Mouse (Mus musculus): ENCODE results near the gene Adamtsl3. TPM values are rescaled to one million over a fixed set of nuclear protein-coding genes. Genes with fewer than 3 reads are reported as not detected.

Gene Adamtsl3
- polyA plus RNA-seq, 1 experiment from 2014 or later = 0.63 TPM

- no peaks in the 10 kb centered on the region for H3K27me3 ChIP-seq (replicated peaks)
- 62% methylated on average over 4 of the region's 4 CpGs for WGBS
- H3K4me3 ChIP-seq (replicated peaks) = no peak overlapping the region
- no peaks in the 10 kb centered on the region for H3K4me1 ChIP-seq (replicated peaks)
- no peak overlapping the region for H3K9ac ChIP-seq
- H3K27ac ChIP-seq = no peak overlapping the region
- no peak for ATAC-seq
- no peak overlapping the region for H3K4me2 ChIP-seq (replicated peaks)
- no peaks in the 10 kb centered on the region for H3K9me3 ChIP-seq
- no peaks in the 10 kb centered on the region for H3K36me3 ChIP-seq
Measured at GRCm38 (mm10) chr7:82429447-82429846, 94.0 kb downstream of the Adamtsl3 start.

GRCm38 (mm10) chr7:82431572-82431971 lies 96.1 kb downstream of the Adamtsl3 start:
- Histone ChIP-seq H3K9me3 (no peaks in the 10 kb centered on the region), H3K9ac (no peak overlapping the region), H3K4me3 (replicated peaks) (no peak overlapping the region), H3K27me3 (replicated peaks) (no peaks in the 10 kb centered on the region), H3K4me2 (replicated peaks) (no peak overlapping the region), H3K36me3 (no peaks in the 10 kb centered on the region), H3K27ac (no peak overlapping the region), H3K4me1 (replicated peaks) (no peaks in the 10 kb centered on the region)
- no peak for ATAC-seq
- WGBS = 18% methylated on average over 2 of the region's 2 CpGs

GRCm38 (mm10) chr7:82433226-82433625 lies 97.7 kb downstream of the Adamtsl3 start:
- no peaks in the 10 kb centered on the region for H3K36me3 ChIP-seq
- no peaks in the 10 kb centered on the region for H3K4me1 ChIP-seq (replicated peaks)
- no peaks in the 10 kb centered on the region for H3K9me3 ChIP-seq
- no peak for ATAC-seq
- no peak overlapping the region for H3K27ac ChIP-seq
- H3K27me3 ChIP-seq (replicated peaks) = no peaks in the 10 kb centered on the region
- H3K4me3 ChIP-seq (replicated peaks) = no peak overlapping the region
- no peak overlapping the region for H3K4me2 ChIP-seq (replicated peaks)
- WGBS = 72% methylated on average over 2 of the region's 2 CpGs
- H3K9ac ChIP-seq = no peak overlapping the region

- no peak overlapping the region for H3K4me2 ChIP-seq (replicated peaks)
- 52% methylated on average over 2 of the region's 2 CpGs for WGBS
Measured at GRCm38 (mm10) chr7:82458376-82458775, 122.9 kb downstream of the Adamtsl3 start.

GRCm38 (mm10) chr7:82462921-82463523 lies 127.5 kb downstream of the Adamtsl3 start:
- no peak overlapping the region for H3K27ac ChIP-seq
- no peak overlapping the region for H3K4me2 ChIP-seq (replicated peaks)
- no peak overlapping the region for H3K4me3 ChIP-seq (replicated peaks)
- no peaks in the 10 kb centered on the region for H3K4me1 ChIP-seq (replicated peaks)
- 86% methylated on average over 10 of the region's 10 CpGs for WGBS
- ATAC-seq = no peak
- no peaks in the 10 kb centered on the region for H3K27me3 ChIP-seq (replicated peaks)
- no peaks in the 10 kb centered on the region for H3K36me3 ChIP-seq
- no peak overlapping the region for H3K9ac ChIP-seq
- H3K9me3 ChIP-seq = no peaks in the 10 kb centered on the region

More at GRCm38 (mm10) chr7:82458376-82458775, 122.9 kb downstream of the Adamtsl3 start:
- H3K27me3 ChIP-seq (replicated peaks) = no peaks in the 10 kb centered on the region
- no peaks in the 10 kb centered on the region for H3K36me3 ChIP-seq
- no peak for ATAC-seq
- H3K9me3 ChIP-seq = no peaks in the 10 kb centered on the region
- H3K4me1 ChIP-seq (replicated peaks) = no peaks in the 10 kb centered on the region
- H3K4me3 ChIP-seq (replicated peaks) = no peak overlapping the region
- H3K27ac ChIP-seq = no peak overlapping the region
- no peak overlapping the region for H3K9ac ChIP-seq

- Histone ChIP-seq H3K27ac (no peak overlapping the region), H3K9me3 (no peaks in the 10 kb centered on the region), H3K4me3 (replicated peaks) (no peak overlapping the region), H3K27me3 (replicated peaks) (no peaks in the 10 kb centered on the region), H3K9ac (no peak overlapping the region), H3K4me1 (replicated peaks) (no peaks in the 10 kb centered on the region), H3K4me2 (replicated peaks) (no peak overlapping the region), H3K36me3 (no peaks in the 10 kb centered on the region)
- 75% methylated on average over 2 of the region's 2 CpGs for WGBS
- ATAC-seq = no peak
Measured at GRCm38 (mm10) chr7:82464364-82464763, 128.9 kb downstream of the Adamtsl3 start.

- Histone ChIP-seq H3K4me3 (replicated peaks) (no peak overlapping the region), H3K9ac (no peak overlapping the region), H3K9me3 (no peaks in the 10 kb centered on the region), H3K27me3 (replicated peaks) (no peaks in the 10 kb centered on the region), H3K4me1 (replicated peaks) (no peaks in the 10 kb centered on the region), H3K27ac (no peak overlapping the region), H3K36me3 (no peaks in the 10 kb centered on the region), H3K4me2 (replicated peaks) (no peak overlapping the region)
- ATAC-seq = no peak
- 67% methylated on average over 6 of the region's 6 CpGs for WGBS
Measured at GRCm38 (mm10) chr7:82465437-82465836, 129.9 kb downstream of the Adamtsl3 start.

GRCm38 (mm10) chr7:82476441-82477221 lies 141.1 kb downstream of the Adamtsl3 start:
- Histone ChIP-seq H3K27ac (no peak overlapping the region), H3K9ac (no peak overlapping the region), H3K36me3 (no peaks in the 10 kb centered on the region), H3K9me3 (no peaks in the 10 kb centered on the region), H3K4me1 (replicated peaks) (no peaks in the 10 kb centered on the region), H3K27me3 (replicated peaks) (no peaks in the 10 kb centered on the region), H3K4me3 (replicated peaks) (no peak overlapping the region), H3K4me2 (replicated peaks) (no peak overlapping the region)
- WGBS = 85% methylated on average over 16 of the region's 16 CpGs
- ATAC-seq = no peak

GRCm38 (mm10) chr7:82478461-82478860 lies 143.0 kb downstream of the Adamtsl3 start:
- no peak overlapping the region for H3K4me2 ChIP-seq (replicated peaks)
- no peak overlapping the region for H3K9ac ChIP-seq
- no peak overlapping the region for H3K4me3 ChIP-seq (replicated peaks)
- H3K9me3 ChIP-seq = no peaks in the 10 kb centered on the region
- no peak for ATAC-seq
- H3K4me1 ChIP-seq (replicated peaks) = no peaks in the 10 kb centered on the region
- no peak overlapping the region for H3K27ac ChIP-seq
- H3K27me3 ChIP-seq (replicated peaks) = no peaks in the 10 kb centered on the region
- 75% methylated on average over 3 of the region's 3 CpGs for WGBS
- H3K36me3 ChIP-seq = no peaks in the 10 kb centered on the region

GRCm38 (mm10) chr7:82478861-82479755 lies 143.6 kb downstream of the Adamtsl3 start:
- Histone ChIP-seq H3K27me3 (replicated peaks) (no peaks in the 10 kb centered on the region), H3K36me3 (no peaks in the 10 kb centered on the region), H3K27ac (no peak overlapping the region), H3K4me3 (replicated peaks) (no peak overlapping the region), H3K4me1 (replicated peaks) (no peaks in the 10 kb centered on the region), H3K4me2 (replicated peaks) (no peak overlapping the region), H3K9me3 (no peaks in the 10 kb centered on the region), H3K9ac (no peak overlapping the region)
- ATAC-seq = peak; percentile 72
- 73% methylated on average over 10 of the region's 10 CpGs for WGBS

GRCm38 (mm10) chr7:82483426-82483825 lies 147.9 kb downstream of the Adamtsl3 start:
- Histone ChIP-seq H3K27me3 (replicated peaks) (no peaks in the 10 kb centered on the region), H3K4me2 (replicated peaks) (no peak overlapping the region), H3K27ac (no peak overlapping the region), H3K9ac (no peak overlapping the region), H3K4me1 (replicated peaks) (no peaks in the 10 kb centered on the region), H3K36me3 (no peaks in the 10 kb centered on the region), H3K4me3 (replicated peaks) (no peak overlapping the region), H3K9me3 (no peaks in the 10 kb centered on the region)
- WGBS = 86% methylated on average over 3 of the region's 3 CpGs
- ATAC-seq = no peak

GRCm38 (mm10) chr7:82484834-82485233 lies 149.3 kb downstream of the Adamtsl3 start:
- Histone ChIP-seq H3K27me3 (replicated peaks) (no peaks in the 10 kb centered on the region), H3K4me3 (replicated peaks) (no peak overlapping the region), H3K4me2 (replicated peaks) (no peak overlapping the region), H3K27ac (no peak overlapping the region), H3K36me3 (no peaks in the 10 kb centered on the region), H3K9me3 (no peaks in the 10 kb centered on the region), H3K9ac (no peak overlapping the region), H3K4me1 (replicated peaks) (no peaks in the 10 kb centered on the region)
- WGBS = 52% methylated on average over 5 of the region's 5 CpGs
- peak; percentile 63; the same call in 1 of the 2 replicates for ATAC-seq

Measured in intestine, embryonic 15.5 days (tissue).